Mouse (Mus musculus): ENCODE measurements around the gene Gng3.

- no peak for TF ChIP-seq POLR2A (IDR thresholded peaks at IDR 0.05; ENCODE audit: low read depth, low read length)
- no peak for TF ChIP-seq CTCF (IDR thresholded peaks at IDR 0.05; ENCODE audit: extremely low read depth, insufficient read length, insufficient replicate concordance, low read depth, low read length)
Measured at GRCm38 (mm10) chr19:8806810-8807209, 32.2 kb downstream of the Gng3 start.
